Mouse (Mus musculus) layer of hippocampus, postnatal 14 days (tissue): ENCODE data around the gene D2hgdh. TPM values are rescaled to one million over a fixed set of nuclear protein-coding genes. Genes with fewer than 3 reads are reported as not detected.
"Not testable (repeated sequence)": the region's sequence is repeated elsewhere in the genome, so short reads cannot be mapped to it uniquely, and the experiment has no call there.

Experiments
- DNase-seq, 2 experiments: peaks; one replicate each; pipeline ENCODE4 v3.0.0; 2021 to 2022; ENCODE audit warnings: low spot score in 2 of 2, mixed read lengths in 1 of 2
- total RNA-seq, 2 experiments: library from RNA; stranded (reverse); gene quantifications; 2 replicates each; pipeline ENCODE4 v1.2.3; 2021

Gene D2hgdh
- total RNA-seq, 2 experiments from 2014 or later = 16.5 to 16.6 TPM

GRCm38 (mm10) chr1:93825771-93826539 lies 1.2 kb downstream of the D2hgdh start:
- no peak for DNase-seq

- DNase-seq = no peak
These were observed 1.8 kb downstream of the D2hgdh start for GRCm38 (mm10) chr1:93826540-93826835.

- DNase-seq = not testable (repeated sequence)
These were observed 8.1 kb downstream of the D2hgdh start for GRCm38 (mm10) chr1:93832754-93833360.

GRCm38 (mm10) chr1:93834671-93835150 lies 10.0 kb downstream of the D2hgdh start:
- no peak for DNase-seq

GRCm38 (mm10) chr1:93835211-93835610 lies 10.5 kb downstream of the D2hgdh start:
- DNase-seq = no peak

GRCm38 (mm10) chr1:93835876-93836531 lies 11.3 kb downstream of the D2hgdh start:
- DNase-seq = no peak

GRCm38 (mm10) chr1:93836532-93836913 lies 11.8 kb downstream of the D2hgdh start:
- no peak for DNase-seq

GRCm38 (mm10) chr1:93837335-93837734 lies 12.6 kb downstream of the D2hgdh start:
- no peak for DNase-seq

GRCm38 (mm10) chr1:93838569-93838968 lies 13.9 kb downstream of the D2hgdh start:
- DNase-seq = not testable (repeated sequence)

- not testable (repeated sequence) for DNase-seq
These were observed 21.2 kb downstream of the D2hgdh start for GRCm38 (mm10) chr1:93845766-93846366.

GRCm38 (mm10) chr1:93855790-93856189 lies 31.1 kb downstream of the D2hgdh start:
- not testable (repeated sequence) for DNase-seq

GRCm38 (mm10) chr1:93857370-93857769 lies 32.7 kb downstream of the D2hgdh start:
- peak; percentile 32 to 70 for DNase-seq

- no peak for DNase-seq
These were observed 33.3 kb downstream of the D2hgdh start for GRCm38 (mm10) chr1:93857991-93858390.

- DNase-seq = no peak
These were observed 34.9 kb downstream of the D2hgdh start for GRCm38 (mm10) chr1:93859619-93860018.

GRCm38 (mm10) chr1:93861048-93861447 lies 36.3 kb downstream of the D2hgdh start, which contains the start of gene Gal3st2:
Gal3st2 (plus strand) TSS chr1:93861306.
- DNase-seq = not testable (repeated sequence)

GRCm38 (mm10) chr1:93871594-93872105 lies 46.9 kb downstream of the D2hgdh start:
- DNase-seq = not testable (repeated sequence)

GRCm38 (mm10) chr1:93874405-93874804 lies 49.7 kb downstream of the D2hgdh start:
- DNase-seq = not testable (repeated sequence)

GRCm38 (mm10) chr1:93881778-93882177 lies 57.1 kb downstream of the D2hgdh start:
- not testable (repeated sequence) for DNase-seq

GRCm38 (mm10) chr1:93890936-93891335 lies 66.2 kb downstream of the D2hgdh start:
- not testable (repeated sequence) for DNase-seq

GRCm38 (mm10) chr1:93897395-93897794 lies 72.7 kb downstream of the D2hgdh start:
- not testable (repeated sequence) for DNase-seq

GRCm38 (mm10) chr1:93901291-93901690 lies 76.6 kb downstream of the D2hgdh start:
- not testable (repeated sequence) for DNase-seq
